Comparison of ENCODE assay signal across 9 mouse cellular contexts in the genomic region with DNA sequence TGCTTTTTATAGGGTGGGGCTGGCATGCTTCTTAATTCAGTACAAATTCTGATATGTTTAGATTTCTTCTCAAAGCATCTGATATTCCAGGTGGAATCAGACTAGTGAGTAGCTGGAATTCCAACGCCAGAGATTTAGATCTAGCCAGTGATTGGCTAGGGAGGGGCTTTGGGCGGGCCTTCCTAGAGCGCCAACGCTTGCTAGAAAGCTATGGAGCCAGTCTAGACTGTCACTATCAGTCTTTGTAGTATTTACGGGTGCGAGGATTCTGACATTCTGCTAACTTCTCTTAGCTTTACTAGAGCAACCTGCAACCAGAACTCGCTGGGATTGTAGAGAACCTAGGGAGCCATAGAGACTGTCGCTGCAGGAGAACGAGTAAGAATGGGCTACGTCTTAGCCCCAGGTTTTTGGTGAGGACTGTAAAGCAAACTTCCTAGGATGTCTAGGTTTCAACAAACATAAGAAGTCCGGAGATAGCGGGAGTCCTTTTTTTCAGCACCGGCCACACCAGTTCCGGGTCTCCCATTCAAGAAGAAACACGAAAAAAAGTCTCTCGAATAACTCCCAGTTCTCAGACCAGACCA. TPM values are rescaled to one million over a fixed set of nuclear protein-coding genes. Genes with fewer than 3 reads are reported as not detected.
A peak's percentile ranks its signal among the peaks of the same experiment; 100 is the strongest.
DNase-seq lines count a peak whose midpoint lies in the region; ATAC-seq and TF ChIP-seq lines count a peak whose summit lies in the region.
"Had no signal": no experiment of that assay in that cellular context is flagged by ENCODE, and none has a peak within 500 bp of the region (broad histone marks: within the 10 kb centered on the region; RNA-seq: fewer than 3 reads in every experiment).

Pgr (plus strand) TSS at position 218 of the 587 bp plus-strand sequence.

- no peak for TF ChIP-seq CTCF in left cerebral cortex, adult 2 months (IDR thresholded peaks at IDR 0.05)

- peak within 1 kb of the TSS; percentile 51 to 52 for H3K4me3 ChIP-seq in heart, embryonic 14.5 days (ENCODE audit: control insufficient read depth in 1 of 2, insufficient read depth in 1 of 2, low read depth in 1 of 2, low read length in 2 of 2)
- H3K4me3 ChIP-seq in hindbrain, embryonic 13.5 days = peak within 1 kb of the TSS; percentile 68
- peak within 1 kb of the TSS; percentile 83 for H3K4me3 ChIP-seq in left cerebral cortex, adult 2 months
- peak within 1 kb of the TSS; percentile 73 for H3K4me3 ChIP-seq in midbrain, embryonic 10.5 days

- WGBS in heart, embryonic 14.5 days = 2% methylated on average over 16 of the region's 16 CpGs
- under 1% methylated on average over 16 of the region's 16 CpGs for WGBS in hindbrain, embryonic 13.5 days
- WGBS in midbrain, embryonic 10.5 days = under 1% methylated on average over 16 of the region's 16 CpGs

- peak within 1 kb of the TSS; percentile 92 for H3K4me2 ChIP-seq in heart, embryonic 14.5 days (ENCODE audit: low read length)
- H3K4me2 ChIP-seq in hindbrain, embryonic 13.5 days = peak within 1 kb of the TSS; percentile 94

- peaks cover 54% of the 10 kb centered on the region for H3K27me3 ChIP-seq in heart, embryonic 14.5 days (ENCODE audit: control insufficient read depth, insufficient read depth, low read length)
- peaks cover 52% of the 10 kb centered on the region for H3K27me3 ChIP-seq in hindbrain, embryonic 13.5 days
- peaks cover 56% of the 10 kb centered on the region for H3K27me3 ChIP-seq in midbrain, embryonic 10.5 days (ENCODE audit: low read depth, poor library complexity, severe bottlenecking)

- H3K9ac ChIP-seq in heart, embryonic 14.5 days (ENCODE audit: low read length) = 0 out of 2 replicates have a peak within 1 kb of the TSS, but pooled peaks have one; percentile 2
- peak within 1 kb of the TSS; percentile 80 for H3K9ac ChIP-seq in hindbrain, embryonic 13.5 days

- H3K36me3 ChIP-seq in heart, embryonic 14.5 days (ENCODE audit: control insufficient read depth, insufficient read depth, low read length) = no peaks in the 10 kb centered on the region
- no peaks in the 10 kb centered on the region for H3K36me3 ChIP-seq in hindbrain, embryonic 13.5 days
- H3K36me3 ChIP-seq in midbrain, embryonic 10.5 days = no peaks in the 10 kb centered on the region
- H3K36me3 ChIP-seq: G1E had no signal

- DNase-seq in heart, postnatal 36 days = no peak
- peak; percentile 20 to 23 for DNase-seq in cerebellum, postnatal 36 days
- peak; percentile 27 to 32 for DNase-seq in left cerebral cortex, adult 2 months (ENCODE audit: extremely low spot score in 1 of 2, low spot score in 2 of 2)
- DNase-seq in midbrain, embryonic 10.5 days (ENCODE audit: low spot score) = no peak
- DNase-seq in yolk sac, embryonic 10.5 days (ENCODE audit: low spot score) = peak; percentile 2
- DNase-seq in gastrocnemius, postnatal 14 days = no peak

- intact Hi-C loops in heart, postnatal 36 days (cut with DNase I) = no loop called here
- intact Hi-C loops in left cerebral cortex, adult 2 months (cut with DNase I) = no loop called here
- intact Hi-C loops in gastrocnemius, postnatal 14 days (cut with DNase I; ENCODE audit: low total_unique reads) = no loop called here

- H3K9me3 ChIP-seq in heart, embryonic 14.5 days (ENCODE audit: control insufficient read depth, low read length) = no peaks in the 10 kb centered on the region
- no peaks in the 10 kb centered on the region for H3K9me3 ChIP-seq in hindbrain, embryonic 13.5 days
- no peaks in the 10 kb centered on the region for H3K9me3 ChIP-seq in midbrain, embryonic 10.5 days (replicated peaks)

- H3K4me1 ChIP-seq in heart, embryonic 14.5 days (ENCODE audit: control insufficient read depth in 2 of 2, insufficient read depth in 2 of 2, low read length in 2 of 2) = peaks cover 4 to 21% of the 10 kb centered on the region in 2 experiments; a peak in 2 of 4 replicates
- peaks cover 20% of the 10 kb centered on the region for H3K4me1 ChIP-seq in hindbrain, embryonic 13.5 days (replicated peaks)
- peaks cover 24% of the 10 kb centered on the region for H3K4me1 ChIP-seq in midbrain, embryonic 10.5 days

- no peak for ATAC-seq in heart, embryonic 14.5 days (ENCODE audit: insufficient number of reproducible peaks, insufficient read depth, low FRiP score, low read depth)
- ATAC-seq in hindbrain, embryonic 13.5 days (ENCODE audit: low FRiP score) = 0 out of 2 replicates have a peak, but pooled peaks have one; percentile 19

- H3K27ac ChIP-seq in heart, embryonic 14.5 days (replicated peaks in 1 of 2; ENCODE audit: control insufficient read depth in 1 of 2, insufficient read depth in 1 of 2, low read depth in 2 of 2, low read length in 2 of 2) = no peak within 1 kb of the TSS
- H3K27ac ChIP-seq in hindbrain, embryonic 13.5 days = no peak within 1 kb of the TSS
- peak within 1 kb of the TSS; percentile 95; the same call in 1 of the 2 replicates for H3K27ac ChIP-seq in left cerebral cortex, adult 2 months
- peak within 1 kb of the TSS; percentile 67; the same call in 1 of the 2 replicates for H3K27ac ChIP-seq in midbrain, embryonic 10.5 days (replicated peaks)

RNA-seq across cellular contexts. Expression of gene Pgr, which starts in this region (rescaled TPM):
- polyA plus RNA-seq in heart, embryonic 14.5 days (2014; fragmentation: Nextera tagmentation; extraction: Ambion mirVana) = 0.04 and 0.09 TPM in 2 replicates
- not detected for total RNA-seq in heart, postnatal 36 days (2021)
- 1.5 and 1.7 TPM in 2 replicates for polyA plus RNA-seq in hindbrain, embryonic 13.5 days (2015; fragmentation: Nextera tagmentation; extraction: Ambion mirVana)
- 10 to 100 TPM; 20.9 to 21.7 TPM for total RNA-seq in left cerebral cortex, adult 2 months (2021)
- polyA plus RNA-seq in midbrain, embryonic 10.5 days (2016; fragmentation: Nextera tagmentation; extraction: Ambion mirVana) = 0.04 and 0.07 TPM in 2 replicates
- under 1 TPM; 0.06 to 0.09 TPM for total RNA-seq in gastrocnemius, postnatal 14 days (2021)
- polyA plus RNA-seq: G1E had no signal

Comparison
In these comparisons a context has a peak if more than half of its experiments do, and no peak if none do; other contexts are left out.
1. RNA of gene Pgr (total RNA-seq): 20.9 to 21.7 TPM in left cerebral cortex, adult 2 months; 0.06 to 0.09 TPM in gastrocnemius, postnatal 14 days and not detected in heart, postnatal 36 days; every median in the first group is over 10 times any median in the second.
2. H3K27ac ChIP-seq: peak in left cerebral cortex, adult 2 months (single experiment) and midbrain, embryonic 10.5 days (single experiment); none in heart, embryonic 14.5 days (0 of 2) and hindbrain, embryonic 13.5 days (single experiment).
3. DNase-seq: peak in cerebellum, postnatal 36 days (2 of 2), left cerebral cortex, adult 2 months (2 of 2) and yolk sac, embryonic 10.5 days (single experiment); none in heart, postnatal 36 days (0 of 2), midbrain, embryonic 10.5 days (single experiment) and gastrocnemius, postnatal 14 days (single experiment).
4. Peak in every context shown above with its lines, with median percentiles within 50 percentile points of each other: H3K4me3 ChIP-seq.